Mouse (Mus musculus) layer of hippocampus, postnatal 36 days (tissue): ENCODE results near the gene Fchsd2. TPM values are rescaled to one million over a fixed set of nuclear protein-coding genes. Genes with fewer than 3 reads are reported as not detected.
"Not testable (repeated sequence)": the region's sequence is repeated elsewhere in the genome, so short reads cannot be mapped to it uniquely, and the experiment has no call there.

Experiments
- DNase-seq, 2 experiments: peaks; one replicate each; pipeline ENCODE4 v3.0.0; 2022
- total RNA-seq, 2 experiments: library from RNA; stranded (reverse); gene quantifications; 2 replicates each; pipeline ENCODE4 v1.2.3; 2021

Fchsd2 gene
- total RNA-seq, 2 experiments from 2014 or later = 39.2 to 40.5 TPM

GRCm38 (mm10) chr7:101114328-101114727 is 21.7 kb downstream of the Fchsd2 start:
- DNase-seq = no peak

DNA sequence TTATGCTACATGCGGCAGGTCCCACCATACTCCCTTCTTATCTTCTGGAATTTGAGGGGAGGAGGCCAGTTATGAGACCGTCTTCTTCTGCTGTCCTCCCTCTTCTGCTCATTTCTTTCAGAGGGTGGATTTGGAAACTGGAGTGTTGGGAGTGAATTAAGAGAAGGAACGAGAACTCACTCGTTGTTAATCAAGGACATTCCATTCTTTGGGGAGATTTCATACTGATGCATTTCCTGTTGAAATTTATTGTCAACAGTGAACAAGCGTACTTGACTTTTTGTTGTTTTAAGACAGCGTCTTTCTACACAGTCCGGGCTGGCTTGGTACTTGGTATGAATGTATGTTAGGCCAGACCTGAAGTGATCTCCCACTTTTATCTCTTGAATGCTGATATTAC is 26.7 kb downstream of the Fchsd2 start:
- no peak for DNase-seq

DNA sequence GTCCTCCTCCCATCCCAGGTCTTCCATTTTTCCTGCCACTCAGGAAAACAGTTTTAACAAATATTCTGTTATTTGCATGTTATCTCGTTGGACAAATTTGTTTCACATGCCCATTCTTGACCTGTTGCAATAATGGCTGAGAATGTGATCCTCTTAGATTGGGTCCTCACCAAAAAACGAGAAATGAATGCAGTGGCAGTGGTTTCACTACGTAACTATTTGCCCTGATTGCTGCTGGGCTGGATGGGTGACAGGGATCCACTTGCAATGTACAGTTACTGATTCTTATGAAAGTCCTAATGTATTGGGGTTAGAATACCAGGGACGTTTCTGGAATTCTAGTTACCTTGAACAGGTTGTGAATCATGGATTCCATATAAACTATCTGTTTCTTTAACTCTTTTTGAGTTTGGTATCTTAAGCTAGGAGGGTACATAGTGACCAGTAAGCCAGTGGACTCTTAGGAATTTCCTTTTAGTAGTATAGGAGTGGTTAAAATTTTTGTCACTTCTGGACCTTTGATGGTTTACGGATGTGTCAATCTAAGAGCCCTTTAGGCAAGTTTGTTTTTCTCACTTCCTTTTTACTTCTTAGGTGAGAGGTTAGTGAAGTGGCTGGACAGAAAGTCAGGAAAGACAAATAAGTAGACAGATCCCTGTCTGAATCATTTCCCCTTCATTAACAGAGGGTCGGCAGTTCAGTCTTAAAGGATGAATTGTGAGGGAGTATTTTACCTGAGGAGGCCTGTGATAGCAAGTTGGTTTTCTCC is 31.1 kb downstream of the Fchsd2 start:
- no peak for DNase-seq

- DNase-seq = no peak
Measured at GRCm38 (mm10) chr7:101127737-101128136, 35.1 kb downstream of the Fchsd2 start.

GRCm38 (mm10) chr7:101128536-101128935 is 35.9 kb downstream of the Fchsd2 start:
- DNase-seq = no peak

DNA sequence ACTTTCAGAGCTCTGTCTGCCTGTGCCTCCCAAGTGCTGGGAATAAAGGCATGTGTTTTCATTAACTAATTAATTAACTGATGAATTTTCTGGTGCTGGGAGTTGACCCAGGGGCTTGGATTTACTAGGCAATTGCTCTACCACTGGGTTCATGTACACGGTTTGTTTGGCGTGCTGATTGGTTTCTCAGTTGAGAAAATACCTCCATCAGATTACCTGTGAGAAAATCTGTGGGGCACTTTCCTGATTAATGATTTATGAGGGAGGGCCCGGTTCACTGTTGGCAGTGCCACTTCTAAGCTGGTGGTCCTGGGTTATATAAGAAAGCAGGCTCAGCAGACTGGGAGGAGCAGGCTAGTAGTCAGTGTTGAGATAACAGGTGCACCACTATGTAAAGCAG is 38.0 kb downstream of the Fchsd2 start:
- DNase-seq = no peak

DNA sequence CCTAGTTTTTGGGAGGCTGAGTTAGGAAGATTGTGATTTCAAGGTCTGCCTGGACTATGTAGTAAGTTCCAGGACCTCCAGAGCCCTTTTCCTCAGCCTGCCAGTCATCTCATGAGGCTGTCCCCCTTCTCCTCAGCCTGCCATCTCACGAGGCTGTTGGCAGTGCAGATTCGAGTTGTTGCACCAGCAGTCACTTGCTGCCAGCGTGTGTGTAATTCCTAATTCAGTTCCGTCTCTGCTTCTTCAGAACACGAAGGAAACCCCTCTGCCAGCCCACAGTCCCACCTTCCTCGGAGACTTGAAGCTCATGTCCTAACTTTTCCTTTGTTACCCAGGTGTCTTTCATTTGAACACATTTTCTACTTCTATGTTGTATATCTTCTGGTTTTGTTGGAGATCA is 38.6 kb downstream of the Fchsd2 start:
- no peak for DNase-seq

- DNase-seq = no peak
Measured at GRCm38 (mm10) chr7:101133591-101133990, 40.9 kb downstream of the Fchsd2 start.

GRCm38 (mm10) chr7:101134117-101134516 is 41.5 kb downstream of the Fchsd2 start:
- DNase-seq = no peak

GRCm38 (mm10) chr7:101138819-101139218 is 46.2 kb downstream of the Fchsd2 start:
- no peak for DNase-seq

GRCm38 (mm10) chr7:101142907-101143306 is 50.2 kb downstream of the Fchsd2 start:
- DNase-seq = no peak

DNA sequence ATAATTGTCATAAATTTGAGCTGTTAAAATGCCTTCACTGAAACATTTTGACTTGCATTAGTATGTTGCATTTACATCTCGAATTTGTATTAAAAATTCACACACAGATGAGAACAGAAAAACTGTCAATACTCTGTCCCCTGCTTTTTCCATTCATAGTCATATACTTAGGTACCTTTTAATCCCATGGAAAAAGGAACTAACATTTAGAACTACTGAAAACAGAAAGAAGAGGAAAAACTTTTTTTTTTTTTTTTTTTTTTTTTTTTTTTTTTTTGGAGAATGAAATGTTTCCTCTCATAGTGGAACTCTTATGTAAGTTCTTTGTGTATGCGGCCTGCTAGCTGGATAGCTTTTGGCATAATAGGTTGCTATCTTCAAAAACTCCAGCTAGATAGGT is 51.6 kb downstream of the Fchsd2 start:
- DNase-seq = no peak

DNA sequence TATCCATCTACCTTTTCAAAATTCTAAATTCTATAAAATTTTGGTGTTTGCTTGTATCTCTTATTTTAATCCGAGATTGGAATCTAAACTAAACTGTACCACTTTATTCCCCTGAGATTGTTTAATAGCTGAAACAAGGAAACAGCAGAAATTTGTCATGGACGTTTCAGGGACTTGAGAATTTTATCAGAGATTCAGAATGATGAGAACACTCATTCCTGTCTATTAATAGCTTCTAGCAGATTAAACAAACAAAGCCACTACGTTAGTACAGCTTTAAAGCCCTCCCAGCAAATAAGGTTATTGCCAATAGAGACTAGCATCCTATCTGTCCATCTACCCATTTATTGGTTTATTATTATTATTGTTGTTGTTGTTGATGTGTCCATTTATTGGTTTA is 56.4 kb downstream of the Fchsd2 start:
- no peak for DNase-seq

DNA sequence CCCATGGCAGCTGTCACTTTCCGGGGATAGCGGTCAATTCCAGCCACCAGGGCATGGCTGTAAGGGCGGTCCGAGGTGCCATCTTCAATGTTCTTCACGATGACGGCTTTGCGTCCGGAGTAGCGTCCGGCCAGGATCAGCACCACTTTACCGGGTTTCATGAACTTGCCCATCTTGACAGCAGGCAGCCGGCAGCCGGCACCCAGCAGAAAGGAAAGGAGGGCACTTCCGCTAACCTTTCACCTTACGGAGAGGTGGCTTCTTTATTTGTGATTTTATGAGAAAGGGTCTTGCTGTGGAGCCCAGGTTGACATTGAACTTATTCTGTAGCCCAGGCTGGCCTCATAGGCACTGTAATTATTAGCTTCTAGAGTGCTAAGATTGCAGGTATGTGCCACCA is 62.2 kb downstream of the Fchsd2 start:
- not testable (repeated sequence) for DNase-seq

DNA sequence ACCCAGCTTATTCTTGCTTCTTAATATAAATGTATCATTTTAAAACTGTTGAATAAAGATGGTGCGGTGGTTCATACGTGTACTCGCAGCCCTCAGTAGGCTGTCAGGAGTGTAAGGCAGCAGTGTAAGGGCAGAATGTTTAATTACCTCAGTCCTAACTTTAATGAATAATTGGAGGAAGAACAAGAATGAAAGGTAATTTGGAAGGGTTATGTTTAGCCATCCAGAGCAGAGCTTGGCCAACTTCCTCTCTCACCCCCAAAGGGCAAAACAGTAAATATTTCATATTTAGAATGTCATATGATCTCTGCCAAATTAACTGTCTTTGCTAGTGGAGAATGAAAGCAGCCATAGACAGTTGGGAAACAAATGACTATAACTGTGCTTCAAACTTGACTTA is 62.6 kb downstream of the Fchsd2 start:
- DNase-seq = no peak

DNA sequence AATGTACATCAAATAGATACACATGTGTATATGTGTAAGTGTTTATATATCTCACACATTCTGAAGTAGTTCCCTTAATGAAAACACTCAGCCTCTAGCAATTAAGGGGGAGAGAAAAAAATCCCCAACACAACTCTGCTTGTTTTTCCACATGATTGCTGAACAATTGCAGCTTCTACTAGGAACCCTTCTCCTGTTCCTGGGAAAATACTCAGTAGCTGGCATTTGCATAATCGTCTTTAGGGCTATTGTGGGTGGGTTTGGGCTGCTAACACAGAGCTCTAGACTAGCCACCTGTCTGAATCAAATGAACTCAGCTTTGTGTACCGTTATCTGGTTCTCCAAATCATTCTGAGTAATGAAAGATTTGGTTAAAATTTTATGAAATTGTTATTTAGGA is 67.6 kb downstream of the Fchsd2 start:
- no peak for DNase-seq

DNA sequence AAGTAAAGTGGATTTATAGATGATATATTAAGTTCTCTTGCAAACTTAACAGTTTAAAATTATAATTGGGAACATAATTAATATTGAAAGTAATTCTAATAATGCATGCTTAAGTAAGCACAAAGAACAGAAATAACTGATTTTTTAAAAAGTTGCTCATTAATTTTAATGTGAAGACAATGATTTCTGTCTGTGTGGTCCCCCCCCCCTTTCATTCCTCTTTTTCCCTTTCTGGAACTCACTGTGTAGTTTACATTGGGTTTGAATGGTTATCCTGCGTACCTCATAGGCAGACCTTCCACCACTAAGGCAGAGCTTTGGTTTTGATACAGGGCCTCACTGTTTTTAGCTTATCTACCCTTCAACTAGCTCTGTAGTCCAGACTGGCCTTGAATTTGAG is 70.1 kb downstream of the Fchsd2 start:
- DNase-seq = no peak

- no peak for DNase-seq
Measured at GRCm38 (mm10) chr7:101163878-101164277, 71.2 kb downstream of the Fchsd2 start.

DNA sequence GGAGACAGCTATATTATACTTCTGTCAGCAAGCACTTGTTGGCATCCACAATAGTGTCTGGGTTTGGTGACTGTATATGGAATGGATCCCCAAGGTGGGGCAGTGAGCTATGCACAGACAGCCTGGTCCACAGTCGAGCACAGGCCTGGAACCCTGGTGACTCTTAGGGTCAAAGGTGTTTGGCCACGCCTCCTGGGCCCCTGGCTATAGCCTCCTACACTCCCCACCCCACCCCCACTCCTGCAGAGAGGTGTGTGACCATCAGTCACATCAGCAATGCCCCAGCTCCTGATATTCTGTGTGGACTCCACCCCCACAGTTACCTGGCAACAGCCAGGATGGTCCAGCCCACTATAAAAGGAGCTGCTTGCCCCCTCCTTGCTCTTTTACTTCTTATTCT is 73.9 kb downstream of the Fchsd2 start:
- no peak for DNase-seq

DNA sequence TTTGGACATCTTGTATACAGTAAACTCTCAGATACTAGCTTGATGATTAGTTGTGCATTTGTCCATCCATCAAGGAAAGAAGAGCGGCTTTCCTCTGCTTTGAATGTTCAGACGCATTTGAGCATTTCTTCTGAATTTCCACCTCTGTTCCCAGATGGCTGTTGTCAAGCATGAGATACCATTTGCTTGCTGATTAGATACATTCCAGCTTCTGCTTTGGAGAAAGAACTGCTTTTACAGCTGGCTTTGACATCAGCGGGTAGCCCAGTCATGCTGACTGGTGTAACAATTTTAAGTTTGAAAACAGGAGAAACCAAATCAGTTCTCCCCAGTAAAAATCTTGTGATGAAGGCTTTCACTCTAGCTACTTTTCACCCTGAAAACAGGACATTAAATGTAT is 77.8 kb downstream of the Fchsd2 start:
- no peak for DNase-seq

DNA sequence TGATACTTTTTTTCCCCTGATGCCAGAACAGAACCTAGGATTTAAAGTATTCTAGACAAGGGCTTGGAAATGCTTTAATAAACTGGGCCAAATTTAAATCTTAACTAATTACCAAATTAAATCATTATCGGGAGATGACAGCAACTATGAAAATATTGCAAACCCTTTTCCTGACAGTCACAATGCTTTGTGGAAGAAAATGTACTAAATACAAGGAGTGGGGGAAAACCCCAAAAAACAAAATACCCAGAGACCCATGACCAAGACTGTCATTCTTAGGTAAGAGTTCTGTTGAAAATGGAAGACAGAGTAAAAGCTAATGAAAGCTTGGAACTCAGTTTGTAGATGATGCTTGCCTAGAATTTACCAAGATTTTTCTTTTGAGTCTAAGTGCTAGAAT is 78.3 kb downstream of the Fchsd2 start:
- DNase-seq = no peak

DNA sequence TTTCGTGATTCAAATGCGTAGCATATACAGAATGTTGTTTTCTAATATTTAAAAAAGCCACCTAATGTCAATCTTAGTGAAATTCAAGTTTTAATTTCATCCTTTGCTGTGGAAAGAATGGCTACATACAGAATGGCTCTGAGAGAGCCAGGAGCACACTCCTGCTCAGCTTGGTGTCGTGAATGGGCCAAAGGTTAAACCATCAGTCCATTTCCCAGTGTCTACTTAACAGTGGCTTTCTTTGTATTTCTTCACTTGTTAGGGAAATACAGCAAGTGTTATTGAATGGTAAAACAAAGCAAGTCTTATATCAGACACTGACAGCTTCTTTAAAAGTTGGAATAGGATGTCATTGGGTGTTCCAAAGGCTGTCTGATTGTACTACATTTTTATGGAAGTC is 80.7 kb downstream of the Fchsd2 start:
- DNase-seq = no peak

- DNase-seq = no peak
Measured at GRCm38 (mm10) chr7:101178751-101179150, 86.1 kb downstream of the Fchsd2 start.

DNA sequence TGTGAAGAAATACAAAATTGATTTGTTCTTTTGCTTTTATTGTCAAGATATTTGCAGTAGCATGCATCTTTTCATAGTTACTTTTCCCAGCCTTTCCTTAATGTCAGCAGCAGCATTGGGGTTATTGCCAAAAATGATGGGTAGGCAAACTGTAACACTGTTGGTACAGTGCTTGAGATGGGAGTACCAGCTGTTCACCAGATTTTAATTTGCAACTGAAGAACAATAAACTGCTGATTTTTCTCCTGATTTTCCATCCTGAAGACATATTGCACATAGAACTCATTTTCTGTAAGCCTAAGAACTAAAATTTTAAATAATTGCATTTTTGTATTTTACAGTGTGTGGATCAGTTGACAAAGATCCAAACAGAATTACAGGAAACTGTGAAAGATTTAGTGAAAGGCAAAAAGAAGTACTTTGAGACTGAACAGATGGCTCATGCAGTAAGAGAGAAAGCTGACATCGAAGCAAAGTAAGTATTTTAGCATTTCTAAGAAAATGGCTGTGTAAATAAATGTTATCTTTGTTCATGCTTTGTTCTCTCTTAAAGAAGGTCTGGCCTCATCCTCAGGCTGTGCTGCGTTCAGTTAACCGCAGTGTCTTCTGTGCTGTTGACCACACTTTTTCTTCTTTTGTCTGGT is 98.8 kb downstream of the Fchsd2 start:
- DNase-seq = no peak
